Mouse (Mus musculus): Measurements from ENCODE around the gene Sspn. TPM values are rescaled to one million over a fixed set of nuclear protein-coding genes. Genes with fewer than 3 reads are reported as not detected.

The Sspn gene
- polyA plus RNA-seq, 2 experiments, result 8.7 to 13.3 TPM

DNA sequence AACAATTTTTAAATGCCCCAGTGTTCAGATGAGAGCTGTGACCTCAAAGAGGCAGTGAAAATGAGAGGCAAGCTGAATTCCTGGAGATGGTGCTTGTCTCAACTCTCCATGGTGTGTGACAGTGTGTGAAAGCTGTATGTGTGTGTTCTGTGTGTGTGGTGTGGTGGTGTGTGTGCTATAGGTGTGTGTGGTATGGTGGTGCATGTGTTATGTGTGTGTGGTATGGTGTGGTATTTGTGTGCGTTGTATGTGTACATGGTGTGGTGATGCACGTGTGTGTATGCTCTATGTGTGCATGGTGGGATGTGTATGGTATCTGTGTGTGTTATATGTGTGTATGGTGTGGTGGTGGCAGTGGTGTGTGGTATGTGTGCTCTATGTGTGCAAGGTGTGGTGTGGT, 16.0 kb upstream of the Sspn start:
- Histone ChIP-seq H3K4me1 (ENCODE audit: control insufficient read depth, insufficient read depth, low read length) (no peaks in the 10 kb centered on the region), H3K27me3 (ENCODE audit: control insufficient read depth, insufficient read depth, low read length) (no peaks in the 10 kb centered on the region), H3K9me3 (ENCODE audit: control insufficient read depth, low read length) (no peaks in the 10 kb centered on the region), H3K9ac (ENCODE audit: low read depth, low read length, severe bottlenecking) (no peak overlapping the region), H3K36me3 (ENCODE audit: control insufficient read depth, insufficient read depth, low read length) (no peaks in the 10 kb centered on the region), H3K4me3 (replicated peaks; ENCODE audit: low read length) (no peak overlapping the region), H3K27ac (replicated peaks; ENCODE audit: low read depth, low read length) (no peak overlapping the region), H3K4me2 (replicated peaks; ENCODE audit: low read depth, low read length, severe bottlenecking) (no peak overlapping the region)
- TF ChIP-seq POLR2A (IDR thresholded peaks at IDR 0.05; ENCODE audit: borderline replicate concordance, extremely low read depth, insufficient read depth, insufficient read length), result no peak
- DNase-seq (ENCODE audit: low spot score), result no peak
- 89% methylated on average over 2 of the region's 2 CpGs for WGBS
- no peak for ATAC-seq (ENCODE audit: low FRiP score, low read depth)

DNA sequence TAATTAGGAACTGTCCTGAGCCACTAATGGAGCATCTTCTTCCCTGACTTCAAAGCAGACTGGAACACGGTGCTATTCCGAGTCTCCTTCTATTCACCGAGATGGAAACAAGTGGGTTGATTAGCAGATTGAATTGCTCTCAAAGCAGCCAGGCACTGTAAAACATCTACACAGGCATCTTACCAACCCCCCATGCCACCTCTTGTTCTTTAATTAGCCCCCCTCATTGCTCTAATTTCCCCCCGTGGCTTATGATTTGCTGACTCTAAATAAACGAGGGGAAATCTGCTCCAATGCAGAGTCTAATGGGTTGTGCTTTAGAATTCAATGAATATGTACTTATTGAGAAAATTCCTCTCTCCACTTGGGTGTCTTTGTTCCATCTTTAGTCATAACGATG, 15.0 kb upstream of the Sspn start:
- 42% methylated on average over 6 of the region's 6 CpGs for WGBS
- H3K9me3 ChIP-seq (ENCODE audit: control insufficient read depth, low read length), result no peaks in the 10 kb centered on the region
- DNase-seq (ENCODE audit: low spot score) (no peak), ATAC-seq (ENCODE audit: low FRiP score, low read depth) (no peak)
- no peaks in the 10 kb centered on the region for H3K27me3 ChIP-seq (ENCODE audit: control insufficient read depth, insufficient read depth, low read length)
- H3K36me3 ChIP-seq (ENCODE audit: control insufficient read depth, insufficient read depth, low read length), result no peaks in the 10 kb centered on the region
- H3K27ac ChIP-seq (replicated peaks; ENCODE audit: low read depth, low read length), result no peak overlapping the region
- H3K4me3 ChIP-seq (replicated peaks; ENCODE audit: low read length), result no peak overlapping the region
- H3K4me2 ChIP-seq (replicated peaks; ENCODE audit: low read depth, low read length, severe bottlenecking), result no peak overlapping the region
- no peak for TF ChIP-seq POLR2A (IDR thresholded peaks at IDR 0.05; ENCODE audit: borderline replicate concordance, extremely low read depth, insufficient read depth, insufficient read length)
- no peaks in the 10 kb centered on the region for H3K4me1 ChIP-seq (ENCODE audit: control insufficient read depth, insufficient read depth, low read length)
- H3K9ac ChIP-seq (ENCODE audit: low read depth, low read length, severe bottlenecking), result no peak overlapping the region

DNA sequence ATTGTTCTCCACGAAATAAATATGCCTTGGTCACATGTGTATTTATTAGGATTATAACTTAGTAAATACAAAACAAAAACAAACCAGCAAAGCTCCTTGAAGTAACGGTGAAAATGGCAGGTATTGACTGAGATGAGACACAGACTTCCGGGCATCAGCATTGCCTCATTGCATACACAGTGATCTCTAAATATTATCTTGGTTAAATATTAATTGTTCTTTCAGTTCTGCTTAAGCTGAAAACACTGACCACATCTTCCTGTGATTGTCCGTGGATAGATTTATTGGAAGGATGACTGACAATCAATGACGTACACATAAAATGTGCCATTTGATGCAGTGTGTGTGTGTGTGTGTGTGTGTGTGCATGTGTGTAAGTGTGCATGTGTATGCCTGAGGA, 13.2 kb upstream of the Sspn start:
- no peak for TF ChIP-seq POLR2A (IDR thresholded peaks at IDR 0.05; ENCODE audit: borderline replicate concordance, extremely low read depth, insufficient read depth, insufficient read length)

DNA sequence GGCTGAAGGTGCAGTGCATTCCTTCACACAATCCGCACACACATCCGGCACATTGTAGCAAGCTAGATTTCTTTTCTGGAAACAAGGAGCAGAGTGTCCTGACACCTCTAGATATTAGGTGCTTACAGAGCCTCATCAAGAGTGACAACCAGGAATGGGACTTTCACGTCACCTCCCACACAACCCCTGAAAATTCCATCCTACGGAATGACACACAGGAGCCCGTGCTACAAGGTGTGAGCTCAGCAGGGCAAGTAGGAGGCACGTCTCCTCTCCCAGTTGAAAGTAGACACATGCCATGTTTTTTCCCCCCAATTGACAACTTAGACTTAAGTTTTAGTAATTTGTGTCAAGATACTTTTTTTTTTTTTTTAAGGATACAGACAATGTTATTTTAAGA, 7.8 kb upstream of the Sspn start:
- H3K27ac ChIP-seq (replicated peaks; ENCODE audit: low read depth, low read length), result no peak overlapping the region
- ATAC-seq (ENCODE audit: low FRiP score, low read depth) (no peak), DNase-seq (ENCODE audit: low spot score) (no peak)
- WGBS, result 75% methylated on average over 6 of the region's 6 CpGs
- 0 out of 2 replicates have a peak, but pooled peaks cover 6% of the 10 kb centered on the region for H3K4me1 ChIP-seq (ENCODE audit: control insufficient read depth, insufficient read depth, low read length)
- no peaks in the 10 kb centered on the region for H3K9me3 ChIP-seq (ENCODE audit: control insufficient read depth, low read length)
- no peak overlapping the region for H3K9ac ChIP-seq (ENCODE audit: low read depth, low read length, severe bottlenecking)
- no peaks in the 10 kb centered on the region for H3K36me3 ChIP-seq (ENCODE audit: control insufficient read depth, insufficient read depth, low read length)
- no peaks in the 10 kb centered on the region for H3K27me3 ChIP-seq (ENCODE audit: control insufficient read depth, insufficient read depth, low read length)
- no peak overlapping the region for H3K4me2 ChIP-seq (replicated peaks; ENCODE audit: low read depth, low read length, severe bottlenecking)
- TF ChIP-seq POLR2A (IDR thresholded peaks at IDR 0.05; ENCODE audit: borderline replicate concordance, extremely low read depth, insufficient read depth, insufficient read length), result no peak
- no peak overlapping the region for H3K4me3 ChIP-seq (replicated peaks; ENCODE audit: low read length)

More for the DNA sequence above, 13.2 kb upstream of the Sspn start:
- DNase-seq (ENCODE audit: low spot score), result no peak
- Histone ChIP-seq H3K36me3 (ENCODE audit: control insufficient read depth, insufficient read depth, low read length) (no peaks in the 10 kb centered on the region), H3K9ac (ENCODE audit: low read depth, low read length, severe bottlenecking) (no peak overlapping the region), H3K27me3 (ENCODE audit: control insufficient read depth, insufficient read depth, low read length) (no peaks in the 10 kb centered on the region), H3K4me2 (replicated peaks; ENCODE audit: low read depth, low read length, severe bottlenecking) (no peak overlapping the region), H3K4me3 (replicated peaks; ENCODE audit: low read length) (no peak overlapping the region), H3K27ac (replicated peaks; ENCODE audit: low read depth, low read length) (no peak overlapping the region), H3K4me1 (ENCODE audit: control insufficient read depth, insufficient read depth, low read length) (0 out of 2 replicates have a peak, but pooled peaks cover 6% of the 10 kb centered on the region), H3K9me3 (ENCODE audit: control insufficient read depth, low read length) (no peaks in the 10 kb centered on the region)
- ATAC-seq (ENCODE audit: low FRiP score, low read depth), result no peak
- 86% methylated on average over 5 of the region's 5 CpGs for WGBS

DNA sequence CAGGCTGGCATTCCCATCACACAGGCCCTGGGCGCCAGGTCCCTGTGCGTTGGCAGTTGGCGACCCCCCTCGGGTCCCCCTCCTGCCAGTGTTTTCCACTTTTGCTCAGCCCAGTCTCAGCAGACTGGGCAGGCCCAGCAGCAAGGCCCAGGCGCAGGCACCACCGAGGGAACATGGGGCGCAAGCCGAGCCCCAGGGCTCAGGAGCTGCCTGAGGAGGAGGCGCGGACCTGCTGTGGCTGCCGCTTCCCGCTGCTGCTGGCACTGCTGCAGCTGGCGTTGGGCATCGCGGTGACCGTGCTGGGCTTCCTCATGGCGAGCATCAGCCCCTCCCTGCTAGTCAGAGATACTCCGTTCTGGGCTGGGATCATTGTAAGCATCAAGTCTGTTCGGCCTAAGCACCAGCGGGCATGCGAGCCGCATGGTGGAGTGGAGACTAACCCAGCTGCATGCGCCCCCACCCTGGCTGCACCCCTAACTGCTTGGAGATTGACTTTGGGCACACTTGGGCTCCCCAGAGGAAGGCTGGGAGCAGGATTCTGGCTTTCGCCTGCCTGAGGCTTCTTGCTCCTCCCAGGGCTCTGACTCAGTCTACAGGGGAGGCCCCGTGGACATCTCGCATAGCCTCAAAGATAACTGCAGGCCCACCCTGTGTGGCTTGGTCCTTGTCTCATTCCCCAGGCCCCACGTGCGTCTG, 2.7 kb downstream of the Sspn start:
- Histone ChIP-seq H3K27me3 (ENCODE audit: control insufficient read depth, insufficient read depth, low read length) (no peaks in the 10 kb centered on the region), H3K4me2 (replicated peaks; ENCODE audit: low read depth, low read length, severe bottlenecking) (peak overlapping the region; percentile 73), H3K4me1 (ENCODE audit: control insufficient read depth, insufficient read depth, low read length) (peaks cover 8% of the 10 kb centered on the region), H3K9me3 (ENCODE audit: control insufficient read depth, low read length) (no peaks in the 10 kb centered on the region), H3K27ac (replicated peaks; ENCODE audit: low read depth, low read length) (peak overlapping the region; percentile 88), H3K36me3 (ENCODE audit: control insufficient read depth, insufficient read depth, low read length) (no peaks in the 10 kb centered on the region), H3K9ac (ENCODE audit: low read depth, low read length, severe bottlenecking) (peak overlapping the region; percentile 84), H3K4me3 (replicated peaks; ENCODE audit: low read length) (peak overlapping the region; percentile 45)
- 10% methylated on average over 27 of the region's 28 CpGs for WGBS
- ATAC-seq (ENCODE audit: low FRiP score, low read depth) (peak; percentile 92), DNase-seq (ENCODE audit: low spot score) (peak; percentile 82)
- peak; percentile 91; the same call in 1 of the 2 replicates for TF ChIP-seq POLR2A (IDR thresholded peaks at IDR 0.05; ENCODE audit: borderline replicate concordance, extremely low read depth, insufficient read depth, insufficient read length)
